Mouse (Mus musculus) MEL-GATA-1-ER (cell line): ENCODE data around the gene Ildr1.

Experiments
- DNase-seq: peaks from one replicate; pipeline ENCODE4 v3.0.0-alpha.2; 2012; ENCODE audit warnings: low read depth; ENCODE audit errors: extremely low read depth

Ildr1 gene

GRCm38 (mm10) chr16:36700484-36700883 is 6.7 kb downstream of the Ildr1 start:
- no peak for DNase-seq

- DNase-seq = no peak
Measured at GRCm38 (mm10) chr16:36707702-36708423, 14.1 kb downstream of the Ildr1 start.

- no peak for DNase-seq
Measured at GRCm38 (mm10) chr16:36708751-36709150, 15.0 kb downstream of the Ildr1 start.

- DNase-seq = no peak
Measured at GRCm38 (mm10) chr16:36709405-36709804, 15.6 kb downstream of the Ildr1 start.

GRCm38 (mm10) chr16:36710794-36711193 is 17.0 kb downstream of the Ildr1 start:
- no peak for DNase-seq

- no peak for DNase-seq
Measured at GRCm38 (mm10) chr16:36711760-36712159, 18.0 kb downstream of the Ildr1 start.

- no peak for DNase-seq
Measured at GRCm38 (mm10) chr16:36717481-36717880, 23.7 kb downstream of the Ildr1 start.

- no peak for DNase-seq
Measured at GRCm38 (mm10) chr16:36718637-36719036, 24.9 kb downstream of the Ildr1 start.

GRCm38 (mm10) chr16:36720194-36721055 is 26.6 kb downstream of the Ildr1 start:
- no peak for DNase-seq

GRCm38 (mm10) chr16:36722739-36723138 is 29.0 kb downstream of the Ildr1 start:
- no peak for DNase-seq

GRCm38 (mm10) chr16:36723880-36724443 is 30.2 kb downstream of the Ildr1 start:
- DNase-seq = no peak

GRCm38 (mm10) chr16:36728959-36729358 is 35.2 kb downstream of the Ildr1 start:
- no peak for DNase-seq

GRCm38 (mm10) chr16:36732572-36732971 is 38.8 kb downstream of the Ildr1 start:
- no peak for DNase-seq

- no peak for DNase-seq
Measured at GRCm38 (mm10) chr16:36733827-36734226, 40.0 kb downstream of the Ildr1 start.

- DNase-seq = no peak
Measured at GRCm38 (mm10) chr16:36735421-36735820, 41.6 kb downstream of the Ildr1 start.

GRCm38 (mm10) chr16:36739404-36739930 is 45.7 kb downstream of the Ildr1 start:
- no peak for DNase-seq

- DNase-seq = no peak
Measured at GRCm38 (mm10) chr16:36743580-36743979, 49.8 kb downstream of the Ildr1 start.

GRCm38 (mm10) chr16:36747068-36747467 is 53.3 kb downstream of the Ildr1 start:
- no peak for DNase-seq

GRCm38 (mm10) chr16:36747767-36748166 is 54.0 kb downstream of the Ildr1 start:
- DNase-seq = no peak

GRCm38 (mm10) chr16:36751979-36752378 is 58.2 kb downstream of the Ildr1 start:
- DNase-seq = no peak

- DNase-seq = no peak
Measured at GRCm38 (mm10) chr16:36770191-36770771, 76.5 kb downstream of the Ildr1 start.

- no peak for DNase-seq
Measured at GRCm38 (mm10) chr16:36770830-36771229, 77.1 kb downstream of the Ildr1 start.
